In the genomic region with DNA sequence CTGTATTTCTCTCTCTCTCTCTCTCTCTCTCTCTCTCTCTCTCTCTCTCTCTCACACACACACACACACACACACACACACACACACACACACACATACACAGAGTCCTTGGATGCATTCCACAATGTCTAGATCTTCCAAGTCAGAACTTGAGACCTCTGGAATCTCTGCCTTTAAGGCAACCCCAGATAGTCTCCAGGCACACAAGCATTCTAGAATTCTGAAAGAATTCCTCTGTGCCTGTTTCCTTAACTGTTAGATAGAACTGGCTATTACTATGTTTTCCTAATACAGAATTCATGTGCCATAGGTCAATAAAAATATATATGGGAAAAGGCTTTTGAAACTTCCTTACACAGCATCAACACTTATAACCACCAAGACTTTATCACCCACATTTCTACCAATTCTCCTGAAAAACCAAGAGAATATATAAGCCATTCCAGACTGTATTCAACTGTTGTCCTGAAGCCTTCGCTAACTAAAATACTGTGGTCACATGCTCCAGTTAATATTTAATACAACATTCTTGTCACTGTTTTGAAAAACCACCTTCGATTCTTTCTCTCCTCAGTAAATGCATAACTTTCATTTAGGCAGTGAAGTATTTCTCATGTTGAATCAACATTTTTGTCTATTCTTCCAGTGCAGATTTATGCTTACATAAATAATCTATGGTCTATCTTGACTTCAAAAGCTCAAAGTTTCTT, we compare ENCODE assay signal across 15 mouse cellular contexts. TPM values are rescaled to one million over a fixed set of nuclear protein-coding genes. Genes with fewer than 3 reads are reported as not detected.
A peak's percentile ranks its signal among the peaks of the same experiment; 100 is the strongest.
DNase-seq lines count a peak whose midpoint lies in the region; ATAC-seq and TF ChIP-seq lines count a peak whose summit lies in the region.
"Had no signal": no experiment of that assay in that cellular context is flagged by ENCODE, and none has a peak within 500 bp of the region (broad histone marks: within the 10 kb centered on the region; RNA-seq: fewer than 3 reads in every experiment).

No protein-coding gene starts in this region.

- no peaks in the 10 kb centered on the region for H3K9me3 ChIP-seq in intestine, postnatal 0 days (ENCODE audit: control insufficient read depth)
- H3K9me3 ChIP-seq in intestine, embryonic 15.5 days, result no peaks in the 10 kb centered on the region
- H3K9me3 ChIP-seq in midbrain, embryonic 11.5 days (ENCODE audit: control insufficient read depth, low read length), result no peaks in the 10 kb centered on the region
- H3K9me3 ChIP-seq in midbrain, embryonic 14.5 days (ENCODE audit: control insufficient read depth, low read length), result no peaks in the 10 kb centered on the region
- H3K9me3 ChIP-seq: forebrain, embryonic 15.5 days; heart, embryonic 13.5 days had no signal

- H3K27me3 ChIP-seq in intestine, postnatal 0 days (replicated peaks; ENCODE audit: control insufficient read depth, insufficient read depth, low read length), result no peaks in the 10 kb centered on the region
- H3K27me3 ChIP-seq in intestine, embryonic 15.5 days (replicated peaks), result no peaks in the 10 kb centered on the region
- peaks cover 7% of the 10 kb centered on the region for H3K27me3 ChIP-seq in midbrain, embryonic 11.5 days (ENCODE audit: control insufficient read depth, insufficient read depth, low read length)
- H3K27me3 ChIP-seq in midbrain, embryonic 14.5 days (ENCODE audit: control insufficient read depth, insufficient read depth, low read length), result peaks cover 9% of the 10 kb centered on the region; the same call in 1 of the 2 replicates

- no peak overlapping the region for H3K27ac ChIP-seq in intestine, postnatal 0 days (ENCODE audit: low read depth, low read length)
- H3K27ac ChIP-seq in intestine, embryonic 15.5 days, result no peak overlapping the region
- H3K27ac ChIP-seq in midbrain, embryonic 11.5 days (ENCODE audit: low read depth, low read length), result no peak overlapping the region
- H3K27ac ChIP-seq in midbrain, embryonic 14.5 days (replicated peaks; ENCODE audit: low read depth, low read length), result no peak overlapping the region
- H3K27ac ChIP-seq: forebrain, embryonic 15.5 days; heart, embryonic 13.5 days had no signal

- 29% methylated on average over 2 of the region's 2 CpGs for WGBS in intestine, postnatal 0 days
- 53% methylated on average over 2 of the region's 2 CpGs for WGBS in intestine, embryonic 15.5 days
- 93% methylated on average over 2 of the region's 2 CpGs for WGBS in midbrain, embryonic 11.5 days
- 93% methylated on average over 2 of the region's 2 CpGs for WGBS in midbrain, embryonic 14.5 days

- ATAC-seq in intestine, postnatal 0 days, result no peak
- ATAC-seq in intestine, embryonic 15.5 days, result no peak
- ATAC-seq in midbrain, embryonic 11.5 days (ENCODE audit: low FRiP score), result no peak
- ATAC-seq in midbrain, embryonic 14.5 days (ENCODE audit: low FRiP score, low TSS enrichment), result no peak
- ATAC-seq: forebrain, embryonic 15.5 days had no signal

- peak; percentile 30 for DNase-seq in kidney, postnatal 10 days
- DNase-seq in kidney, adult 18-20 months, result no peak
- DNase-seq in midbrain, embryonic 11.5 days (ENCODE audit: low spot score, missing footprints), result peak; percentile 53
- DNase-seq in midbrain, embryonic 14.5 days, result no peak
- DNase-seq in spleen, postnatal 14 days (ENCODE audit: low spot score in 2 of 2), result no peak
- DNase-seq: adrenal gland, adult 8-10 months; adrenal gland, postnatal 36 days; cerebellum, adult 2 months; cerebellum, postnatal 10 days; gastrocnemius, postnatal 36 days; heart, postnatal 36 days had no signal

- no peak overlapping the region for H3K9ac ChIP-seq in intestine, postnatal 0 days (ENCODE audit: low read depth, low read length)
- no peak overlapping the region for H3K9ac ChIP-seq in intestine, embryonic 15.5 days
- H3K9ac ChIP-seq in midbrain, embryonic 11.5 days (ENCODE audit: low read length), result no peak overlapping the region
- no peak overlapping the region for H3K9ac ChIP-seq in midbrain, embryonic 14.5 days (replicated peaks; ENCODE audit: low read length)
- H3K9ac ChIP-seq: forebrain, embryonic 15.5 days; heart, embryonic 13.5 days had no signal

- no peak for TF ChIP-seq CTCF in intestine, postnatal 0 days (IDR thresholded peaks at IDR 0.05; ENCODE audit: low read depth)

- no peaks in the 10 kb centered on the region for H3K36me3 ChIP-seq in intestine, postnatal 0 days (ENCODE audit: control insufficient read depth, insufficient read depth)
- no peaks in the 10 kb centered on the region for H3K36me3 ChIP-seq in intestine, embryonic 15.5 days
- H3K36me3 ChIP-seq in midbrain, embryonic 11.5 days (ENCODE audit: control insufficient read depth, insufficient read depth, low read length), result no peaks in the 10 kb centered on the region
- H3K36me3 ChIP-seq in midbrain, embryonic 14.5 days (ENCODE audit: control insufficient read depth, insufficient read depth, low read length), result no peaks in the 10 kb centered on the region
- H3K36me3 ChIP-seq: forebrain, embryonic 15.5 days; heart, embryonic 13.5 days had no signal

- 0 out of 2 replicates have a peak, but pooled peaks cover 7% of the 10 kb centered on the region for H3K4me1 ChIP-seq in intestine, postnatal 0 days (replicated peaks; ENCODE audit: control insufficient read depth, insufficient read depth, low read length)
- 0 out of 2 replicates have a peak, but pooled peaks cover 9% of the 10 kb centered on the region for H3K4me1 ChIP-seq in intestine, embryonic 15.5 days (replicated peaks)
- 0 out of 2 replicates have a peak, but pooled peaks cover 3% of the 10 kb centered on the region for H3K4me1 ChIP-seq in midbrain, embryonic 11.5 days (ENCODE audit: control insufficient read depth, insufficient read depth, low read length)
- H3K4me1 ChIP-seq in midbrain, embryonic 14.5 days (ENCODE audit: control insufficient read depth, insufficient read depth, low read length), result peaks cover 7% of the 10 kb centered on the region; the same call in 1 of the 2 replicates

- no peak overlapping the region for H3K4me3 ChIP-seq in intestine, postnatal 0 days (ENCODE audit: low read depth, low read length)
- no peak overlapping the region for H3K4me3 ChIP-seq in intestine, embryonic 15.5 days (replicated peaks)
- no peak overlapping the region for H3K4me3 ChIP-seq in midbrain, embryonic 11.5 days (ENCODE audit: low read depth, low read length)
- H3K4me3 ChIP-seq in midbrain, embryonic 14.5 days (replicated peaks; ENCODE audit: low read depth, low read length), result no peak overlapping the region
- H3K4me3 ChIP-seq: forebrain, embryonic 15.5 days; heart, embryonic 13.5 days had no signal

- H3K4me2 ChIP-seq in intestine, postnatal 0 days (replicated peaks; ENCODE audit: low read depth), result peak overlapping the region; percentile 1; the same call in 1 of the 2 replicates
- H3K4me2 ChIP-seq in intestine, embryonic 15.5 days (replicated peaks), result no peak overlapping the region
- H3K4me2 ChIP-seq in midbrain, embryonic 11.5 days, result no peak overlapping the region
- no peak overlapping the region for H3K4me2 ChIP-seq in midbrain, embryonic 14.5 days (ENCODE audit: low read length)
- H3K4me2 ChIP-seq: forebrain, embryonic 15.5 days; heart, embryonic 13.5 days had no signal

RNA-seq across cellular contexts. Expression of gene Enpp1, which starts 5.4 kb away (rescaled TPM):
- polyA plus RNA-seq in intestine, postnatal 0 days (2015; fragmentation: Nextera tagmentation; extraction: Ambion mirVana), result 14.1 and 14.7 TPM in 2 replicates
- polyA plus RNA-seq in intestine, embryonic 15.5 days (2015; fragmentation: Nextera tagmentation; extraction: Ambion mirVana), result 8.2 and 8.7 TPM in 2 replicates
- polyA plus RNA-seq in midbrain, embryonic 11.5 days (2014; fragmentation: Nextera tagmentation; extraction: Ambion mirVana), result 1.2 and 1.4 TPM in 2 replicates
- polyA plus RNA-seq in midbrain, embryonic 14.5 days (2014; fragmentation: Nextera tagmentation; extraction: Ambion mirVana), result 0.55 and 4.2 TPM in 2 replicates

Comparison
In these comparisons a context has a peak if more than half of its experiments do, and no peak if none do; other contexts are left out.
1. DNase-seq: peak in kidney, postnatal 10 days (single experiment) and midbrain, embryonic 11.5 days (single experiment); none in kidney, adult 18-20 months (single experiment), midbrain, embryonic 14.5 days (single experiment) and spleen, postnatal 14 days (0 of 2).